Mouse (Mus musculus): ENCODE measurements around the gene Trip13.

- TF ChIP-seq CTCF (IDR thresholded peaks at IDR 0.05; ENCODE audit: extremely low read depth, insufficient read length, insufficient replicate concordance, low read depth, low read length) (no peak), POLR2A (IDR thresholded peaks at IDR 0.05; ENCODE audit: low read depth, low read length) (no peak; the same call in none of the 2 replicates)
Observed at GRCm38 (mm10) chr13:73937321-73938176, at the start of gene Trip13, which contains the start of gene Brd9.
